Mouse (Mus musculus) cerebellum, adult 18-20 months (tissue): ENCODE results near the gene Ryr2.

Source experiments
- DNase-seq, 2 experiments: peaks; one replicate each; pipeline ENCODE4 v3.0.0; 2021

The Ryr2 gene

GRCm38 (mm10) chr13:11532014-11532890, 574.5 kb downstream of the Ryr2 start:
- DNase-seq = no peak

GRCm38 (mm10) chr13:11523612-11524011, 583.1 kb downstream of the Ryr2 start:
- DNase-seq = no peak

- no peak for DNase-seq
Observed at GRCm38 (mm10) chr13:11520765-11521164, 586.0 kb downstream of the Ryr2 start.

GRCm38 (mm10) chr13:11511540-11512177, 595.1 kb downstream of the Ryr2 start:
- no peak for DNase-seq
